Comparison of ENCODE assay signal across 13 mouse cellular contexts in the genomic region with DNA sequence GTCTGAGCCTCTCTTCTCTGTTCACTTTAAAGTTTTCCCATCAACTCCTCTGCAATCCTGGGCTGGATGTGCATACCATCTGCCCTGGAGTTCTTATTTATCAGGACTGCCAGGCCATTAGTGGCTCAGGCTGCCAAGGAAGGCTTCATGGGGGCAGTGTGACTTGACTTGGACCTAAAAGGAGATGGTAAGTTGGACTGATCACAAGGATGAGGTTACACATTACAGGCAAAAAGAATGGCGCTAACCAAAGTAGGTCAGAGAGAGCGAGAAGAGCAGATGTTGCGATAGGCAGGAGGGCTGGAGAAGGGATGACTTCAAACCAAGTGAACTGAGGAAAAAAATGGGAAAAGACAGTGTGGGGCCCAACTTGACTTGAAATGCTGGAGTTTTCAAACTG.
A peak's percentile ranks its signal among the peaks of the same experiment; 100 is the strongest.
DNase-seq lines count a peak whose midpoint lies in the region; ATAC-seq lines count a peak whose summit lies in the region.
"Had no signal": no experiment of that assay in that cellular context is flagged by ENCODE, and none has a peak within 500 bp of the region (broad histone marks: within the 10 kb centered on the region; RNA-seq: fewer than 3 reads in every experiment).

No protein-coding gene starts in this region.

- peak; percentile 77 for ATAC-seq in cerebellum, adult (ENCODE audit: insufficient number of reproducible peaks, low FRiP score, low TSS enrichment)
- ATAC-seq: forebrain, embryonic 15.5 days; intestine, embryonic 16.5 days had no signal

- DNase-seq in cerebellum, postnatal 4 days (ENCODE audit: low spot score in 2 of 2): no peak
- DNase-seq in brain, adult 2 months (ENCODE audit: low read depth, low spot score): peak; percentile 71
- DNase-seq in cerebellum, adult 8-10 months: peak; percentile 25
- DNase-seq in cerebellum, postnatal 14 days: peak; percentile 22 to 50
- DNase-seq in urinary bladder, postnatal 10 days (ENCODE audit: low spot score): no peak
- DNase-seq in gastrocnemius, postnatal 25 days: no peak
- no peak for DNase-seq in gastrocnemius, postnatal 4 days (ENCODE audit: low spot score in 2 of 2)
- DNase-seq: adrenal gland, postnatal 10 days; B cell, adult 2 months; heart, postnatal 36 days had no signal

Comparison
In these comparisons a context has a peak if more than half of its experiments do, and no peak if none do; other contexts are left out.
1. DNase-seq: peak in brain, adult 2 months (single experiment), cerebellum, adult 8-10 months (single experiment) and cerebellum, postnatal 14 days (2 of 2); none in cerebellum, postnatal 4 days (0 of 2), urinary bladder, postnatal 10 days (single experiment), gastrocnemius, postnatal 25 days (single experiment) and gastrocnemius, postnatal 4 days (0 of 2).